Mouse (Mus musculus) large intestine, adult 2 months (tissue): ENCODE data around the gene Nubp2. TPM values are rescaled to one million over a fixed set of nuclear protein-coding genes. Genes with fewer than 3 reads are reported as not detected.
A peak's percentile ranks its signal among the peaks of the same experiment; 100 is the strongest.

Experiments
- DNase-seq: peaks from one replicate; pipeline ENCODE4 v3.0.0-alpha.2; 2012; ENCODE audit warnings: low read depth, low spot score
- WGBS: fragments of 180-500 bp; shearing (Covaris S2); methylation state at CpG from one replicate; pipeline ENCODE4 v1.1.7; 2018; 5-methylcytosine and 5-hydroxymethylcytosine counted together
- polyA plus RNA-seq: library from polyadenylated mRNA; depleted of rRNA; stranded (reverse); fragments of >200 nt; gene quantifications from 2 replicates; pipeline ENCODE4 v1.2.3, GENCODE M21; 2012

The Nubp2 gene
- polyA plus RNA-seq, 1 experiment = 41.3 TPM

- WGBS = 63% methylated on average over 4 of the region's 4 CpGs
Observed at GRCm38 (mm10) chr17:24873695-24874404, 12.3 kb downstream of the Nubp2 start.

GRCm38 (mm10) chr17:24867914-24868313 lies 18.2 kb downstream of the Nubp2 start:
- 93% methylated on average over 10 of the region's 10 CpGs for WGBS

More at GRCm38 (mm10) chr17:24873695-24874404, 12.3 kb downstream of the Nubp2 start:
- DNase-seq = no peak

GRCm38 (mm10) chr17:24865776-24866175 lies 20.4 kb downstream of the Nubp2 start, which contains the start of gene Igfals:
Gene Igfals (plus strand): TSS chr17:24865997.
- DNase-seq = no peak
- WGBS = 96% methylated on average over 8 of the region's 8 CpGs

More at GRCm38 (mm10) chr17:24867914-24868313, 18.2 kb downstream of the Nubp2 start:
- no peak for DNase-seq

- DNase-seq = no peak
- WGBS = 95% methylated on average over 3 of the region's 3 CpGs
Observed at GRCm38 (mm10) chr17:24861785-24862184, 24.4 kb downstream of the Nubp2 start.

- 95% methylated on average over 8 of the region's 8 CpGs for WGBS
- DNase-seq = no peak
Observed at GRCm38 (mm10) chr17:24860076-24860475, 26.1 kb downstream of the Nubp2 start.

- 87% methylated on average over 6 of the region's 6 CpGs for WGBS
- DNase-seq = no peak
Observed at GRCm38 (mm10) chr17:24858967-24859366, 27.2 kb downstream of the Nubp2 start.

- 80% methylated on average over 8 of the region's 8 CpGs for WGBS
Observed at GRCm38 (mm10) chr17:24857831-24858470, 28.2 kb downstream of the Nubp2 start.

GRCm38 (mm10) chr17:24856589-24856988 lies 29.6 kb downstream of the Nubp2 start:
- 90% methylated on average over 13 of the region's 13 CpGs for WGBS
- DNase-seq = no peak

More at GRCm38 (mm10) chr17:24857831-24858470, 28.2 kb downstream of the Nubp2 start:
- no peak for DNase-seq

GRCm38 (mm10) chr17:24855838-24856464 lies 30.2 kb downstream of the Nubp2 start:
- no peak for DNase-seq
- 83% methylated on average over 3 of the region's 3 CpGs for WGBS

GRCm38 (mm10) chr17:24851381-24852125 lies 34.6 kb downstream of the Nubp2 start:
- WGBS = 56% methylated on average over 10 of the region's 10 CpGs
- DNase-seq = no peak

GRCm38 (mm10) chr17:24850773-24851127 lies 35.4 kb downstream of the Nubp2 start:
- WGBS = under 1% methylated on average over 20 of the region's 20 CpGs
- DNase-seq = no peak

- WGBS = under 1% methylated on average over 58 of the region's 58 CpGs
Observed at GRCm38 (mm10) chr17:24850065-24850772, 35.9 kb downstream of the Nubp2 start, which contains the start of gene Fahd1. Gene Fahd1 (minus strand): TSS chr17:24850364.

GRCm38 (mm10) chr17:24849733-24850064 lies 36.5 kb downstream of the Nubp2 start:
- no peak for DNase-seq
- under 1% methylated on average over 21 of the region's 21 CpGs for WGBS

More at GRCm38 (mm10) chr17:24850065-24850772, 35.9 kb downstream of the Nubp2 start, which contains the start of gene Fahd1:
- DNase-seq = peak; percentile 93

- DNase-seq = no peak
Observed at GRCm38 (mm10) chr17:24848600-24849031, 37.5 kb downstream of the Nubp2 start.

GRCm38 (mm10) chr17:24847386-24847785 lies 38.8 kb downstream of the Nubp2 start:
- DNase-seq = no peak
- 37% methylated on average over 1 of the region's 1 CpGs for WGBS

- no peak for DNase-seq
- 10% methylated on average over 9 of the region's 9 CpGs for WGBS
Observed at GRCm38 (mm10) chr17:24844525-24844924, 41.6 kb downstream of the Nubp2 start.

- no peak for DNase-seq
- 40% methylated on average over 2 of the region's 2 CpGs for WGBS
Observed at GRCm38 (mm10) chr17:24842631-24843030, 43.5 kb downstream of the Nubp2 start.

GRCm38 (mm10) chr17:24841133-24841532 lies 45.0 kb downstream of the Nubp2 start:
- WGBS = 53% methylated on average over 4 of the region's 4 CpGs
- no peak for DNase-seq

GRCm38 (mm10) chr17:24840341-24840740 lies 45.8 kb downstream of the Nubp2 start:
- 21% methylated on average over 5 of the region's 5 CpGs for WGBS
- no peak for DNase-seq
